Mouse (Mus musculus) neural tube, embryonic 11.5 days (tissue): Measurements from ENCODE around the gene Lat2. TPM values are rescaled to one million over a fixed set of nuclear protein-coding genes. Genes with fewer than 3 reads are reported as not detected.
A peak's percentile ranks its signal among the peaks of the same experiment; 100 is the strongest.

Experiments used
- ATAC-seq: fragments of 200-750 bp; cut with Nextera tagmentation; 2 replicates; pipeline ENCODE4 v1.8.0; 2017; ENCODE audit warnings: moderate number of reproducible peaks, mild to moderate bottlenecking, moderate TSS enrichment, moderate library complexity; ENCODE audit not compliant: insufficient read depth, low FRiP score, low TSS enrichment
- DNase-seq: peaks from one replicate; pipeline ENCODE4 v3.0.0-alpha.2; 2015; ENCODE audit warnings: low spot score
- H3K27ac ChIP-seq: fragments of 300-500 bp; sonication (generic); 2 replicates; pipeline ENCODE4 v1.5.1; 2014; ENCODE audit warnings: low read depth, mild to moderate bottlenecking, low read length
- H3K27me3 ChIP-seq: fragments of 300-500 bp; sonication (generic); 2 replicates; pipeline ENCODE4 v1.6.1; 2014; ENCODE audit warnings: mild to moderate bottlenecking, low read length, mixed read lengths; ENCODE audit not compliant: control insufficient read depth, insufficient read depth
- H3K36me3 ChIP-seq: fragments of 300-500 bp; sonication (generic); 2 replicates; pipeline ENCODE4 v1.6.1; 2014; ENCODE audit warnings: mild to moderate bottlenecking, low read length, moderate library complexity, mixed read lengths; ENCODE audit not compliant: control insufficient read depth, insufficient read depth
- H3K4me1 ChIP-seq: fragments of 300-500 bp; sonication (generic); 2 replicates; pipeline ENCODE4 v1.6.1; 2014; ENCODE audit warnings: low read length, mixed read lengths; ENCODE audit not compliant: control insufficient read depth, insufficient read depth
- H3K4me2 ChIP-seq: fragments of 300-500 bp; sonication (generic); 2 replicates; pipeline ENCODE4 v1.6.1; 2014; ENCODE audit warnings: low read depth, mild to moderate bottlenecking, moderate library complexity
- H3K4me3 ChIP-seq: fragments of 300-500 bp; sonication (generic); 2 replicates; pipeline ENCODE4 v1.5.1; 2014; ENCODE audit warnings: low read depth, low read length
- H3K9ac ChIP-seq: fragments of 300-500 bp; sonication (generic); 2 replicates; pipeline ENCODE4 v1.6.1; 2014; ENCODE audit warnings: mild to moderate bottlenecking, low read length
- H3K9me3 ChIP-seq: fragments of 300-500 bp; sonication (generic); 2 replicates; pipeline ENCODE4 v1.6.1; 2016; ENCODE audit warnings: low read length; ENCODE audit not compliant: control insufficient read depth
- WGBS: fragments of 180-500 bp; shearing (Covaris S2); extraction: QIAGEN DNeasy Blood & Tissue Kit; methylation state at CpG from one replicate; pipeline ENCODE4 v1.1.7; 2014; 5-methylcytosine and 5-hydroxymethylcytosine counted together
- polyA plus RNA-seq: library from polyadenylated mRNA; unstranded; fragments of >200 nt; fragmentation: Nextera tagmentation; extraction: Ambion mirVana; gene quantifications from 2 replicates; pipeline ENCODE4 v1.2.1, GENCODE M21; 2014

Lat2 gene
- polyA plus RNA-seq, 1 experiment from 2014 or later: 1.4 TPM

GRCm38 (mm10) chr5:134583006-134583883, 31.6 kb downstream of the Lat2 start:
- 33% methylated on average over 15 of the region's 15 CpGs for WGBS
- 0 out of 2 replicates have a peak, but pooled peaks cover 2% of the 10 kb centered on the region for H3K36me3 ChIP-seq
- ATAC-seq (no peak), DNase-seq (no peak)
- peaks cover 4% of the 10 kb centered on the region; the same call in 1 of the 2 replicates for H3K4me1 ChIP-seq
- peak overlapping the region; percentile 77 for H3K9ac ChIP-seq
- peak overlapping the region; percentile 85 for H3K4me3 ChIP-seq
- no peak overlapping the region for H3K27ac ChIP-seq
- no peaks in the 10 kb centered on the region for H3K27me3 ChIP-seq
- H3K9me3 ChIP-seq: no peaks in the 10 kb centered on the region
- H3K4me2 ChIP-seq: peak overlapping the region; percentile 72

GRCm38 (mm10) chr5:134582221-134582907, 32.5 kb downstream of the Lat2 start:
- peak; percentile 88 for ATAC-seq
- peak overlapping the region; percentile 85 for H3K4me3 ChIP-seq
- H3K9ac ChIP-seq: peak overlapping the region; percentile 77
- 0 out of 2 replicates have a peak, but pooled peaks cover 2% of the 10 kb centered on the region for H3K36me3 ChIP-seq
- peaks cover 4% of the 10 kb centered on the region; the same call in 1 of the 2 replicates for H3K4me1 ChIP-seq
- H3K9me3 ChIP-seq: no peaks in the 10 kb centered on the region
- DNase-seq: peak; percentile 96
- no peaks in the 10 kb centered on the region for H3K27me3 ChIP-seq
- H3K4me2 ChIP-seq: peak overlapping the region; percentile 72
- WGBS: 8% methylated on average over 27 of the region's 30 CpGs
- H3K27ac ChIP-seq: no peak overlapping the region

- Histone ChIP-seq H3K4me1 (peaks cover 4% of the 10 kb centered on the region; the same call in 1 of the 2 replicates), H3K36me3 (no peaks in the 10 kb centered on the region), H3K27ac (no peak within 1 kb of the TSS), H3K9me3 (no peaks in the 10 kb centered on the region), H3K27me3 (no peaks in the 10 kb centered on the region), H3K4me2 (no peak within 1 kb of the TSS), H3K9ac (no peak within 1 kb of the TSS), H3K4me3 (no peak within 1 kb of the TSS)
- WGBS: 88% methylated on average over 5 of the region's 5 CpGs
- DNase-seq: no peak
- no peak for ATAC-seq
Measured at GRCm38 (mm10) chr5:134581146-134581545, 33.7 kb downstream of the Lat2 start, which contains the start of gene Rfc2. TSS of gene Rfc2 (plus strand) at chr5:134581366.

GRCm38 (mm10) chr5:134579135-134579534, 35.7 kb downstream of the Lat2 start:
- ATAC-seq (no peak), DNase-seq (no peak)
- Histone ChIP-seq H3K27me3 (no peaks in the 10 kb centered on the region), H3K9me3 (no peaks in the 10 kb centered on the region), H3K9ac (no peak overlapping the region), H3K4me2 (no peak overlapping the region), H3K27ac (no peak overlapping the region), H3K4me1 (peaks cover 4% of the 10 kb centered on the region; the same call in 1 of the 2 replicates), H3K4me3 (no peak overlapping the region), H3K36me3 (no peaks in the 10 kb centered on the region)
- 65% methylated on average over 3 of the region's 3 CpGs for WGBS

GRCm38 (mm10) chr5:134577534-134577933, 37.3 kb downstream of the Lat2 start:
- DNase-seq (no peak), ATAC-seq (no peak)
- Histone ChIP-seq H3K27me3 (no peaks in the 10 kb centered on the region), H3K9ac (no peak overlapping the region), H3K36me3 (no peaks in the 10 kb centered on the region), H3K9me3 (no peaks in the 10 kb centered on the region), H3K4me3 (no peak overlapping the region), H3K4me2 (no peak overlapping the region), H3K4me1 (peaks cover under 1% of the 10 kb centered on the region; the same call in 1 of the 2 replicates), H3K27ac (no peak overlapping the region)
- 87% methylated on average over 7 of the region's 7 CpGs for WGBS

GRCm38 (mm10) chr5:134576517-134577220, 38.2 kb downstream of the Lat2 start:
- no peak for DNase-seq
- WGBS: 78% methylated on average over 14 of the region's 14 CpGs
- Histone ChIP-seq H3K4me1 (peaks cover 4% of the 10 kb centered on the region; the same call in 1 of the 2 replicates), H3K27me3 (no peaks in the 10 kb centered on the region), H3K9ac (no peak overlapping the region), H3K36me3 (no peaks in the 10 kb centered on the region), H3K9me3 (no peaks in the 10 kb centered on the region), H3K27ac (no peak overlapping the region), H3K4me3 (no peak overlapping the region), H3K4me2 (no peak overlapping the region)
- ATAC-seq: no peak

GRCm38 (mm10) chr5:134575833-134576232, 39.0 kb downstream of the Lat2 start:
- H3K9ac ChIP-seq: no peak overlapping the region
- DNase-seq (no peak), ATAC-seq (no peak)
- H3K36me3 ChIP-seq: no peaks in the 10 kb centered on the region
- no peaks in the 10 kb centered on the region for H3K27me3 ChIP-seq
- no peak overlapping the region for H3K4me2 ChIP-seq
- H3K9me3 ChIP-seq: no peaks in the 10 kb centered on the region
- H3K27ac ChIP-seq: no peak overlapping the region
- H3K4me3 ChIP-seq: no peak overlapping the region
- H3K4me1 ChIP-seq: peaks cover 4% of the 10 kb centered on the region; the same call in 1 of the 2 replicates
- WGBS: 94% methylated on average over 5 of the region's 5 CpGs

GRCm38 (mm10) chr5:134572508-134573214, 42.2 kb downstream of the Lat2 start:
- Histone ChIP-seq H3K27me3 (no peaks in the 10 kb centered on the region), H3K27ac (no peak overlapping the region), H3K9ac (peak overlapping the region; percentile 58; the same call in 1 of the 2 replicates), H3K4me2 (peak overlapping the region; percentile 72), H3K4me3 (peak overlapping the region; percentile 43; the same call in 1 of the 2 replicates), H3K9me3 (no peaks in the 10 kb centered on the region), H3K4me1 (peaks cover 4% of the 10 kb centered on the region; the same call in 1 of the 2 replicates), H3K36me3 (no peaks in the 10 kb centered on the region)
- WGBS: 39% methylated on average over 10 of the region's 10 CpGs
- ATAC-seq: no peak
- DNase-seq: no peak
